Mouse (Mus musculus) ES-E14 (cell line): ENCODE results near the gene Chd1.

Experiments used
- CHD2 ChIP-seq: IDR thresholded peaks from 2 replicates; pipeline ENCODE4 v1.6.1; 2014; ENCODE audit warnings: mild to moderate bottlenecking, low read depth, low read length, inconsistent platforms
- HCFC1 ChIP-seq: IDR thresholded peaks from 2 replicates; pipeline ENCODE4 v1.6.1; 2012; ENCODE audit warnings: low read length, inconsistent platforms, borderline replicate concordance; ENCODE audit not compliant: insufficient read depth
- ZNF384 ChIP-seq: IDR thresholded peaks from 2 replicates; pipeline ENCODE4 v1.6.1; 2012; ENCODE audit warnings: low read depth, low read length, inconsistent platforms

GRCm38 (mm10) chr17:15715013-15715902, 10.5 kb downstream of the Chd1 start:
- TF ChIP-seq CHD2 (no peak), HCFC1 (no peak), ZNF384 (no peak)
